Mouse (Mus musculus) neural tube, embryonic 13.5 days (tissue): Measurements from ENCODE around the gene Daglb. TPM values are rescaled to one million over a fixed set of nuclear protein-coding genes. Genes with fewer than 3 reads are reported as not detected.
"Not testable (repeated sequence)": the region's sequence is repeated elsewhere in the genome, so short reads cannot be mapped to it uniquely, and the experiment has no call there.

Source experiments
- ATAC-seq: fragments of 200-750 bp; cut with Nextera tagmentation; 2 replicates; pipeline ENCODE4 v1.8.0; 2017; ENCODE audit warnings: low read depth, mild to moderate bottlenecking, moderate TSS enrichment, moderate library complexity
- H3K27ac ChIP-seq: fragments of 300-500 bp; sonication (generic); replicated peaks from 2 replicates; pipeline ENCODE4 v1.5.1; 2015; ENCODE audit warnings: moderate library complexity, mild to moderate bottlenecking, inconsistent platforms
- H3K27me3 ChIP-seq: fragments of 300-500 bp; sonication (generic); 2 replicates; pipeline ENCODE4 v1.6.1; 2015; ENCODE audit warnings: mild to moderate bottlenecking, inconsistent platforms
- H3K36me3 ChIP-seq: fragments of 300-500 bp; sonication (generic); 2 replicates; pipeline ENCODE4 v1.6.1; 2015; ENCODE audit warnings: mild to moderate bottlenecking, inconsistent platforms
- H3K4me1 ChIP-seq: fragments of 300-500 bp; sonication (generic); replicated peaks from 2 replicates; pipeline ENCODE4 v1.6.1; 2015; ENCODE audit warnings: inconsistent platforms
- H3K4me2 ChIP-seq: fragments of 300-500 bp; sonication (generic); 2 replicates; pipeline ENCODE4 v1.6.1; 2015; ENCODE audit warnings: inconsistent platforms, mild to moderate bottlenecking, moderate library complexity
- H3K4me3 ChIP-seq: fragments of 300-500 bp; sonication (generic); 2 replicates; pipeline ENCODE4 v1.5.1; 2015; ENCODE audit warnings: mild to moderate bottlenecking, inconsistent platforms
- H3K9ac ChIP-seq: fragments of 300-500 bp; sonication (generic); 2 replicates; pipeline ENCODE4 v1.6.1; 2015; ENCODE audit warnings: moderate library complexity, mild to moderate bottlenecking, inconsistent platforms
- H3K9me3 ChIP-seq: fragments of 300-500 bp; sonication (generic); 2 replicates; pipeline ENCODE4 v1.6.1; 2016; ENCODE audit warnings: inconsistent platforms
- WGBS: fragments of 180-500 bp; shearing (Covaris S2); methylation state at CpG from one replicate; pipeline ENCODE4 v1.1.7; 2015; 5-methylcytosine and 5-hydroxymethylcytosine counted together
- polyA plus RNA-seq: library from polyadenylated mRNA; unstranded; fragments of >200 nt; fragmentation: Nextera tagmentation; extraction: Ambion mirVana; gene quantifications from 2 replicates; pipeline ENCODE4 v1.2.1, GENCODE M21; 2015

Gene Daglb
- polyA plus RNA-seq, 1 experiment from 2014 or later: 16.9 TPM

DNA sequence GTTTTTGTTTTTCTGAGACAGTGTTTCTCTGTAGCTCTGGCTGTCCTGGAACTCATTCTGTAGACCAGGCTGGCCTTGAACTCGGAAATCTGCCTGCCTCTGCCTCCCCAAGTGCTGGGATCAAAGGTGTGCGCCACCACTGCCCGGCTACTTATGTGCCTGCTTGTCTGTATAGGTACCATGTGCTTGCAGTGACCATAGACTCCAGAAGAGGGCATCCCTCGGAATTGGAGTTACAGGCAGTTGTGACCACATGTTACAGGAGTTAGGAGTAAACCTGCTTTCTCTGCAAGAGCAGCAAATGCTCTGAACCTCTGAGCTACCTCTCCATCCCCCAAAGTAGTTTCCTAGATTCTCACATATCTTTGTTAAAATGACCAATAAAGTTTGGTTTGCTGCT, 27.4 kb downstream of the Daglb start:
- ATAC-seq: no peak

DNA sequence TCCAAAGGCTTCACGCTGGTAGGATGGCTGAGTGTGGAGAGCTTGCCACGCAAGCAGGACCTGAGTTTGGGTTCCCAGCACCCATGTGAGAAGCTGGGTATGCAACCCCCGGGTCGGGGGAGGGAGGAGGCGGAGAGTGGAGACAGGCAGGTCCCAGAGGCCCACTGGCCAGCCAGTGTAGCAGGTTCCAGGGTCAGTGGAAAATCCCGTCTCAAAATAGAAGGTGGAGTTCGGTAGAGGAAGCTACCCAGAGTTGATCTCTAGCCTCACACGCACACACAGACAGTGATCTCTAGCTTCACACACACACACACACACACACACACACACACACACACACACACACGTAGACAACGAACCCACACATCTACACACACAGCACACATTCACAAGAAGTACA, 28.8 kb downstream of the Daglb start:
- H3K9me3 ChIP-seq: no peaks in the 10 kb centered on the region
- H3K4me2 ChIP-seq: no peak overlapping the region
- ATAC-seq: no peak
- no peaks in the 10 kb centered on the region for H3K4me1 ChIP-seq
- no peak overlapping the region for H3K9ac ChIP-seq
- peaks cover 80% of the 10 kb centered on the region for H3K36me3 ChIP-seq
- H3K4me3 ChIP-seq: no peak overlapping the region
- WGBS: 92% methylated on average over 10 of the region's 10 CpGs
- no peaks in the 10 kb centered on the region for H3K27me3 ChIP-seq
- no peak overlapping the region for H3K27ac ChIP-seq

More for the DNA sequence above, 27.4 kb downstream of the Daglb start:
- Histone ChIP-seq H3K36me3 (peaks cover 85% of the 10 kb centered on the region), H3K27ac (no peak overlapping the region), H3K4me3 (no peak overlapping the region), H3K9ac (no peak overlapping the region), H3K4me1 (no peaks in the 10 kb centered on the region), H3K9me3 (no peaks in the 10 kb centered on the region), H3K4me2 (no peak overlapping the region), H3K27me3 (no peaks in the 10 kb centered on the region)
- 89% methylated on average over 4 of the region's 4 CpGs for WGBS

DNA sequence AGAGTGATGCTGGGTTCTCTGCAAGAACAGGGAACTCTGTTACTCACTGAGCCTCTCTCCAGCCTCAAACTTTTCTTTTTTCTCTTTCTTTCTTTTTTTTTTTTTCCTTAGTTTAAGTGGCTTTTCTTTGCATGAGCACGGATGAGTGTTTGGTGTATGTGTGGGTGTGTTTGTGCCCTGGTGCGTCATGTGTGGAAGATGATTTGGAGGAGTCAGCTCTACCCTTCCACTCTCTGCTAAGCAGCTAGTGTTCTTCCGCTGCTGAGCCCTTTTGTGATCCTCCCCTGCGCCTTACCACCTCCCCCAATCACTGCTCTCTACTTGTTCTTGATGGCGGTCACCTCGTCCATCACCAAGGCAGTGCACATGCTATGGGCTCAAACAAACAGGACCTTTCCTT, 31.3 kb downstream of the Daglb start:
- Histone ChIP-seq H3K4me2 (no peak overlapping the region), H3K9ac (no peak overlapping the region), H3K4me1 (no peaks in the 10 kb centered on the region), H3K27me3 (no peaks in the 10 kb centered on the region), H3K9me3 (no peaks in the 10 kb centered on the region), H3K27ac (no peak overlapping the region), H3K4me3 (no peak overlapping the region), H3K36me3 (peaks cover 79% of the 10 kb centered on the region)
- 92% methylated on average over 6 of the region's 6 CpGs for WGBS
- no peak for ATAC-seq

DNA sequence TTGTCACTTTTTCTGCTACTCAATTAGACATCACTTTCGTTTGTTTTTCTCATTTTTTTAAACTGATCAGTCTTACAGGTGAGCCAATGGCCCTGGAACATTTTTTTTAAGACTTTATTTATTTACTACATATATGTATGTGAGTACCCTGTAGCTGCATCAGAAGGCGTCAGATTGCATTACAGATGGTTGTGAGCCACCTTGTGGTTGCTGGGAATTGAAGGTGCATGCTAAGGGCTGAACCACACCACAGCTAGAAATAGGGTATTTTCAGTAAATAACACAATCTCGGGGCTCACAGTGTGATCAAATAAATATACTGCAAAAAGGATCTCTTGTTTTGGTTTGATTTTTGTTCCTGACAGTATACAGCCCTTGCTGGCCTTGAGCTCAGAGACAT, 33.1 kb downstream of the Daglb start:
- WGBS: 84% methylated on average over 3 of the region's 3 CpGs
- Histone ChIP-seq H3K4me1 (no peaks in the 10 kb centered on the region), H3K4me2 (no peak overlapping the region), H3K9me3 (no peaks in the 10 kb centered on the region), H3K27ac (no peak overlapping the region), H3K4me3 (no peak overlapping the region), H3K36me3 (peaks cover 79% of the 10 kb centered on the region), H3K27me3 (no peaks in the 10 kb centered on the region), H3K9ac (no peak overlapping the region)
- ATAC-seq: no peak

DNA sequence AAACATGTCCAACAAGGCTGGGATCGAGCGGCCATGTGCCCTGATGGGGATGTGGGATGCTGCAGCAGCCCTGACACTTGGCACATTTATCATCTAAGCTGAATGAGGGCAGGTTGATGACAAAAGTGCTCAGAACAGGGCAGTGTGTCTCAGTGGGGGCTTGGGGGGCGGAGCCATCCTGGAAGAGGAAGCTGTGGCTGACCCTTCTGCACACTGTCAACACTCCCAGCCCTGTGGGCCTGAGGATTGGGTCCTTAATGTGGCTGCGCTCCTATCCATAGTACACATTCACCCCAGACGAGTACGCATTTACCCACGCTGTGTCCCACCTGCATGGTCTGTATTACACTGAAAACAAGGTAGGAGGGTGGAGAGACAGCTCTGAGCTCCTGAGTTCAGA, 34.8 kb downstream of the Daglb start:
- no peaks in the 10 kb centered on the region for H3K4me1 ChIP-seq
- H3K27ac ChIP-seq: no peak overlapping the region
- no peaks in the 10 kb centered on the region for H3K27me3 ChIP-seq
- H3K4me2 ChIP-seq: no peak overlapping the region
- ATAC-seq: no peak
- no peak overlapping the region for H3K4me3 ChIP-seq
- 92% methylated on average over 7 of the region's 7 CpGs for WGBS
- H3K36me3 ChIP-seq: peaks cover 81% of the 10 kb centered on the region
- no peak overlapping the region for H3K9ac ChIP-seq
- H3K9me3 ChIP-seq: no peaks in the 10 kb centered on the region

DNA sequence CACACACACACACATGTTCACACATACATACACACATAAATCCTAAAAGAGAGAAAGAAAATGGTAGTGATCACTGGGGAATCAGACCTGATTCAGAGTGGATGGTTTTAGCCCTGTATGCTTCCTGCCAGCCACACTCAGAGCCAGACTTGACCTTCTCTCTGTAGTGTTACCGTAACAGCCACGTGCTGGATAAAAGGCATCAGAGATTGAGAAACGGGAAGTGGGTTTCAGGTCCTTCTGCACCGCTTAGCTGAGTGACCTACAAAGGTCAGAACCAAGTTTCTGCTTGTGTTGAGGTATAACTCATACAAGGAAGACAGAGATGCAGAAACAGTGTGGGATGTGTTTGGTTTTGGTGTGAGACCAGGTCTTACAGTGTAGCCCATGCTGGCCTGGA, 35.3 kb downstream of the Daglb start:
- no peak overlapping the region for H3K4me3 ChIP-seq
- no peaks in the 10 kb centered on the region for H3K9me3 ChIP-seq
- H3K9ac ChIP-seq: no peak overlapping the region
- H3K4me2 ChIP-seq: no peak overlapping the region
- no peak overlapping the region for H3K27ac ChIP-seq
- H3K36me3 ChIP-seq: peaks cover 80% of the 10 kb centered on the region
- 92% methylated on average over 4 of the region's 4 CpGs for WGBS
- ATAC-seq: no peak
- H3K27me3 ChIP-seq: no peaks in the 10 kb centered on the region
- no peaks in the 10 kb centered on the region for H3K4me1 ChIP-seq

DNA sequence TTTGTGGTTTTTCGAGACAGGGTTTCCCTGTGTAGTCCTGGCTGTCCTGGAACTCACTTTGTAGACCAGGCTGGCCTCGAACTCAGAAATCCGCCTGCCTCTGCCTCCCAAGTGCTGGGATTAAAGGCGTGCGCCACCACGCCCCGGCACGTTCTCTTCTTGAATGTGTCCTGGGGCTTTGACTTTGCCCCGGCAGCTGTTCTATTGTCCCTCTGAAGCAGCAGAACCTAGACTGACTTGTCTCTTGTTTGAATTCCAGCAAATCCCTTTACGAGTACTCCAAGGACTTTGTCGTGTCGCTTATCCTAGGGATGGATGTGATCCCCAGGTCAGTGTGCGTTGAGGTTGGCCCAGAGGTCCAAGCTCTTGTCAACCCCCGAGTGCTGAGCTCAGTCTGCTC, 36.3 kb downstream of the Daglb start:
- H3K27ac ChIP-seq, H3K27me3 ChIP-seq, H3K4me1 ChIP-seq, H3K4me2 ChIP-seq, H3K9me3 ChIP-seq, ATAC-seq, H3K4me3 ChIP-seq, H3K9ac ChIP-seq: not testable (repeated sequence)
- WGBS: 93% methylated on average over 14 of the region's 14 CpGs
- peaks cover 81% of the 10 kb centered on the region for H3K36me3 ChIP-seq

DNA sequence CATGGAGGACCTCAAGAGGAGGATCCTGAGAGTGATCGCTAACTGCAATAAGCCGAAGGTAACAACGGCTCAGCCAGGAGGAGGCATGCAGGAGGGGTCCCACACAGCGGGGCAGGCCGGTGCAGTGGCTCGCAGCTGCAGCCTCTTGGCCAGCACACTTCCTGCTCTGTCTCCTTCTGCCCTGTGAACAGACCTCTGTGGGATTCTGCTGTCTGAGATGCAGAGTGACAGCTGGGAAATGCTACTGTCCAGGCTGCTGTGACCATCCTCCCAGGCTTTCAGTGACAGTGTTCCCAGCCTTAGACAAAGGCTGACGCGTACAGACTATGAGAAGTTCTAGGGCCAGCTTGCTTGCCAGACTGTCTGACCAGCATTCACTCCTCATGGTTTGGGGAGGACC, 36.8 kb downstream of the Daglb start:
- no peak overlapping the region for H3K9ac ChIP-seq
- H3K9me3 ChIP-seq: no peaks in the 10 kb centered on the region
- no peak for ATAC-seq
- peaks cover 80% of the 10 kb centered on the region for H3K36me3 ChIP-seq
- no peak overlapping the region for H3K4me3 ChIP-seq
- no peak overlapping the region for H3K27ac ChIP-seq
- WGBS: 90% methylated on average over 8 of the region's 8 CpGs
- H3K4me2 ChIP-seq: no peak overlapping the region
- H3K4me1 ChIP-seq: no peaks in the 10 kb centered on the region
- no peaks in the 10 kb centered on the region for H3K27me3 ChIP-seq

DNA sequence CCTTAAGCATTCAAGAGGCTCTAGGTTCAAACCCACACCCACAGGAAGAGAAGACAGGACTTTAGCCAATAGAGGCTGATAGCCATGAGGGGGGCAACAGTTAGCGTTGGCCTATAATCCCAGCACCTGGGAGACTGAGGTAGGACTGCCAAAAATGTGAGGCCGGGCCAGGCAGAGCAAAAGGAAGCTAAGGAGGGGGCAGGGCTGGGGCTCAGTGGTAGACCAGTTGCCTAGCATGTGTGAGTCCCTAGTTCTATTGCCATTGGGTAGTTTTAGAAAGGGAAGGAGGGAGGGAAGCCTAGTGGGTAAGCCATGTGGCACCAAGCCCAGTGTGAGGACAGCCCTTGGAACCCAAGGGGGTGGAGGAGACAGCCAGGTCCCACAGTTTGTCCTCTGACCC, 37.3 kb downstream of the Daglb start:
- ATAC-seq: 0 out of 2 replicates have a peak, but pooled peaks have one; percentile 47
- Histone ChIP-seq H3K4me2 (no peak overlapping the region), H3K4me3 (no peak overlapping the region), H3K9ac (no peak overlapping the region), H3K36me3 (peaks cover 80% of the 10 kb centered on the region), H3K27me3 (no peaks in the 10 kb centered on the region), H3K9me3 (no peaks in the 10 kb centered on the region), H3K27ac (no peak overlapping the region), H3K4me1 (no peaks in the 10 kb centered on the region)
- 94% methylated on average over 2 of the region's 2 CpGs for WGBS

DNA sequence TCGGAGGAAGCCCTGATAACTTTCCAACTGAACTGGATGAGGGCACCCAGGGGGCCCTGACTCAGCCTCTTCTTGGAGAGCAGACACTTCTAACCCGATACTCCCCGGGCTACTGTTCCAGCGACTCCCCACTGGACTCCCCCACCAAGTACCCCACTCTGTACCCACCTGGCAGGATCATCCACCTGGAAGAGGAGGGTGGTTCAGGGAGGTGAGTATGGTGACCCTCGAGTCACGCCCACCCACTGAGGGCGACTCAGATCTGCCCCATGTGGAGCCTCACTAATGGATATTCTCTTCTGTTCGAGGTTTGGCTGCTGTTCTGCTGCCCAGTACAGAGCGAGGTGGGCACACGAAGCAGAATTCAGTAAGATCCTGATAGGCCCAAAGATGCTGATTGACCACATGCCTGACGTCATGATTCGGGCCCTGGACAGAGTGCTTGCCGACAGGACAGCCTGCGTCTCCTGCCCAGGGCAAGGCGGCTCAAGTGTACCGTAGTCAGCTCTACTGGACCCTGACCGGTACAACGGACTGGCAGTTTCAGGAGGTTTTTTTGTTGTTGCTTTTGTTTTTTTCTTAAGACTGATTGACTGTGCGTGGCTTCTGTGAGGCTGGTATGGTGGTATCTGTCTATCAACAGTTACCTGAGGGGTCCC, 38.6 kb downstream of the Daglb start:
- Histone ChIP-seq H3K9me3 (no peaks in the 10 kb centered on the region), H3K36me3 (peaks cover 87% of the 10 kb centered on the region), H3K27me3 (no peaks in the 10 kb centered on the region), H3K4me1 (peaks cover 5% of the 10 kb centered on the region), H3K27ac (no peak overlapping the region), H3K4me2 (no peak overlapping the region), H3K9ac (no peak overlapping the region), H3K4me3 (no peak overlapping the region)
- no peak for ATAC-seq
- WGBS: 93% methylated on average over 19 of the region's 19 CpGs

DNA sequence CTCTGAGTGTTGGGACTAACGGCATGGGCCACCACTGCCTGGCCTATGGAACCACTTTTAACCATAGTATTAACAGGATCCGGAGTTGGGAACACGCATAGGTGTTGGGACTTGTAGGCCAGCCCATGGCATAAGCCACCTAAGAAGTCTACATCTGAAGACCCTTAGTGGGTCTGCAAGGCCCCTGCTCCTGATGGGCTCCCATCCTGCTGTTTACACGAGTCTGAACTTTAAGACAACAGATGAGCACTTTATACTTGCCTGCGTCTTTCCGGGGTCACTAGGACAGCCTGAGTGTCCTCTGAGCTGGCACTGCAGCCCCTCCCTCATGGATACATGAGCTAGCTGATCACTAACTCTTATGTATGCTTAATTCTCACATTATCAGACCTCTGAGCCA, 39.4 kb downstream of the Daglb start:
- no peak overlapping the region for H3K9ac ChIP-seq
- H3K27me3 ChIP-seq: no peaks in the 10 kb centered on the region
- H3K9me3 ChIP-seq: no peaks in the 10 kb centered on the region
- H3K36me3 ChIP-seq: peaks cover 82% of the 10 kb centered on the region
- no peak overlapping the region for H3K27ac ChIP-seq
- no peak overlapping the region for H3K4me3 ChIP-seq
- WGBS: 93% methylated on average over 6 of the region's 6 CpGs
- H3K4me1 ChIP-seq: peaks cover 13% of the 10 kb centered on the region
- no peak overlapping the region for H3K4me2 ChIP-seq
- ATAC-seq: no peak

DNA sequence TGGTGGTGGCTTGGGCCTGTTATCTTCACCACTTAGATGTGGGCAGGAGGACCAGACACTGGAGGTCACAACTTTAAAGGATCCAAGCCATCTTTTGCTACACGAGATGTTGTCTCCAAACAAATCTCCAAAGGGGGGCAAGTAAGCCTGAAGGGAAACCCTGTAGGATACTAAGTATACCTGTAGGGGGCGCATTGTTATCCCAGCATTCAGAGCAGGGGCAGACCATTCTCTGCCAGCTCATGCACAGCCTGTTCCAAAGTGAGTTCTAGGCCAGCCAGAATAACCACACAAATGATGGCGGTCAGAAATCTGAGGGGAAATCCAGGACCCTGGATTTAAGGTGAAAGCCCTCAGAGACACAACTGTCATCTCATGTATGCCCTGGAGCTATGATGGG, 40.1 kb downstream of the Daglb start:
- no peak overlapping the region for H3K9ac ChIP-seq
- peaks cover 20% of the 10 kb centered on the region for H3K4me1 ChIP-seq
- no peak overlapping the region for H3K4me2 ChIP-seq
- no peak for ATAC-seq
- H3K27ac ChIP-seq: no peak overlapping the region
- H3K36me3 ChIP-seq: peaks cover 79% of the 10 kb centered on the region
- no peaks in the 10 kb centered on the region for H3K27me3 ChIP-seq
- no peak overlapping the region for H3K4me3 ChIP-seq
- H3K9me3 ChIP-seq: no peaks in the 10 kb centered on the region
- 76% methylated on average over 3 of the region's 3 CpGs for WGBS

DNA sequence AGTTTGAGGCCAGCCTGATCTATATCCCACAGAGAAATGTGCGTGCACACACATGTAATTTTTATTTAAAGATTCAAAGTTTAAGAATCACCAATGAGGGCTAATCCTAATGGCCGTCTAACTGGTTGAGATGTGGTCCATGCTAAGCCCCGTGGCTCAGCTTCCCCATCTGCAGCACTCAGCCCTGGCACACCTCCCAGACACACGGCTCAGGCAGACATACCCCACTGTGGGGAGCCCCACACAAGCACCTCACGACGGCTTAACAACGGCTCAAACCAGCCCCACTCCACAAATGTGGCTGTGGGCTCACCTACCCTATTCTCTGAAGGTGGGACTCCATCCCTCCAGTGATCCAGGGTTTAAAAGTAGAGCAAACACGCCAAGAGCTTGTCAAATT, 40.7 kb downstream of the Daglb start:
- peaks cover 78% of the 10 kb centered on the region for H3K36me3 ChIP-seq
- H3K9me3 ChIP-seq: no peaks in the 10 kb centered on the region
- 87% methylated on average over 8 of the region's 8 CpGs for WGBS

More for the DNA sequence above, 40.7 kb downstream of the Daglb start:
- H3K4me1 ChIP-seq: peaks cover 24% of the 10 kb centered on the region
- H3K9ac ChIP-seq: no peak overlapping the region
- H3K4me3 ChIP-seq: no peak overlapping the region
- ATAC-seq: no peak
- no peak overlapping the region for H3K4me2 ChIP-seq
- H3K27me3 ChIP-seq: no peaks in the 10 kb centered on the region
- H3K27ac ChIP-seq: no peak overlapping the region
